29 mouse cellular contexts compared by ENCODE assay signal in the genomic region with DNA sequence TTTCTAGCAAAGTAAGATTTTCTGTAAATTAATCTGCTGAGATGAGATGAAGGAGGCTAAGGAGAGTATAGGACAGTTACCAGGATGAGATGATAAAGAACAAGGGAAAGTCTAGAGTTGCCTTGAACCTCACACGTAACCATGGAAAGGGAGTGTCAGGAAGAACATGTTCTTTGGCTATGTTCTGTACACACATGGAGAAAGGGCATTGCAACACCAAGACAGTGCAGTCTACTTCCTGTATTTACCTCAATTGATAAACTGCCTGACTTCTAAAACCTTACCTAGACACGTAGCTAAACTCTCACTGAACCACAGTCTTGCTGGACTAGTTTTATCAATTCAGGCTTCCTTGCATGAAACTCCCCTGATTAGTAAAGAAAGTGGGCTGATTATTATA.
DNase-seq lines count a peak whose midpoint lies in the region; ATAC-seq and TF ChIP-seq lines count a peak whose summit lies in the region.
"Had no signal": no experiment of that assay in that cellular context is flagged by ENCODE, and none has a peak within 500 bp of the region (broad histone marks: within the 10 kb centered on the region; RNA-seq: fewer than 3 reads in every experiment).

No protein-coding gene starts in this region.

- H3K27me3 ChIP-seq in lung, postnatal 0 days (replicated peaks; ENCODE audit: insufficient read depth, low read length), result no peaks in the 10 kb centered on the region
- no peaks in the 10 kb centered on the region for H3K27me3 ChIP-seq in stomach, embryonic 16.5 days (ENCODE audit: control insufficient read depth, insufficient read depth, low read length)
- no peaks in the 10 kb centered on the region for H3K27me3 ChIP-seq in midbrain, embryonic 14.5 days (ENCODE audit: control insufficient read depth, insufficient read depth, low read length)
- H3K27me3 ChIP-seq: CH12.LX; embryonic facial prominence, embryonic 13.5 days; embryonic facial prominence, embryonic 15.5 days; forebrain, embryonic 12.5 days had no signal

- DNase-seq in lung, postnatal 0 days (ENCODE audit: low spot score), result no peak
- no peak for DNase-seq in lung, postnatal 36 days
- no peak for DNase-seq in lung, postnatal 14 days
- no peak for DNase-seq in right cerebral cortex, postnatal 4 days
- no peak for DNase-seq in midbrain, embryonic 14.5 days
- DNase-seq: adrenal gland, adult 8-10 months; adrenal gland, postnatal 14 days; adrenal gland, postnatal 36 days; B cell, adult 2 months; cerebellum, adult 11 months; cerebellum, adult 18-20 months; cerebellum, adult 8-10 months; cerebellum, adult 9-11 months; cerebellum, postnatal 14 days; cerebellum, postnatal 36 days; embryo, embryonic 11 days had no signal

- no peaks in the 10 kb centered on the region for H3K4me1 ChIP-seq in lung, postnatal 0 days (ENCODE audit: insufficient read depth, low read depth, low read length)
- H3K4me1 ChIP-seq in stomach, embryonic 16.5 days (ENCODE audit: control insufficient read depth, insufficient read depth, low read length), result no peaks in the 10 kb centered on the region
- no peaks in the 10 kb centered on the region for H3K4me1 ChIP-seq in midbrain, embryonic 14.5 days (ENCODE audit: control insufficient read depth, insufficient read depth, low read length)
- H3K4me1 ChIP-seq: embryonic facial prominence, embryonic 13.5 days; embryonic facial prominence, embryonic 15.5 days; forebrain, embryonic 10.5 days; forebrain, embryonic 12.5 days had no signal

- H3K27ac ChIP-seq in lung, postnatal 0 days (ENCODE audit: low read length), result no peak overlapping the region
- H3K27ac ChIP-seq in stomach, embryonic 16.5 days (ENCODE audit: low read length), result no peak overlapping the region
- H3K27ac ChIP-seq in midbrain, embryonic 14.5 days (replicated peaks; ENCODE audit: low read depth, low read length), result no peak overlapping the region
- H3K27ac ChIP-seq: embryonic facial prominence, embryonic 13.5 days; embryonic facial prominence, embryonic 15.5 days; forebrain, embryonic 10.5 days; forebrain, embryonic 12.5 days had no signal

- H3K9ac ChIP-seq in lung, postnatal 0 days (replicated peaks; ENCODE audit: low read depth), result no peak overlapping the region
- no peak overlapping the region for H3K9ac ChIP-seq in stomach, embryonic 16.5 days (ENCODE audit: low read length)
- H3K9ac ChIP-seq in midbrain, embryonic 14.5 days (replicated peaks; ENCODE audit: low read length), result no peak overlapping the region
- H3K9ac ChIP-seq: embryonic facial prominence, embryonic 13.5 days; embryonic facial prominence, embryonic 15.5 days; forebrain, embryonic 12.5 days had no signal

- 53% methylated on average over 2 of the region's 2 CpGs for WGBS in lung, postnatal 0 days
- WGBS in stomach, embryonic 16.5 days, result 61% methylated on average over 2 of the region's 2 CpGs
- 85% methylated on average over 2 of the region's 2 CpGs for WGBS in midbrain, embryonic 14.5 days

- peak; percentile 38; the same call in 1 of the 2 replicates for TF ChIP-seq EP300 in lung, postnatal 0 days (IDR thresholded peaks at IDR 0.05)

- no peak for TF ChIP-seq CTCF in lung, postnatal 0 days (IDR thresholded peaks at IDR 0.05)

- H3K9me3 ChIP-seq in lung, postnatal 0 days (ENCODE audit: low read length), result no peaks in the 10 kb centered on the region
- no peaks in the 10 kb centered on the region for H3K9me3 ChIP-seq in stomach, embryonic 16.5 days (replicated peaks; ENCODE audit: control insufficient read depth, low read length)
- no peaks in the 10 kb centered on the region for H3K9me3 ChIP-seq in midbrain, embryonic 14.5 days (ENCODE audit: control insufficient read depth, low read length)
- H3K9me3 ChIP-seq: embryonic facial prominence, embryonic 13.5 days; embryonic facial prominence, embryonic 15.5 days; forebrain, embryonic 10.5 days; forebrain, embryonic 12.5 days; G1E had no signal

- no peak overlapping the region for H3K4me3 ChIP-seq in lung, postnatal 0 days (ENCODE audit: low read depth, low read length)
- H3K4me3 ChIP-seq in stomach, embryonic 16.5 days (replicated peaks; ENCODE audit: low read length), result no peak overlapping the region
- no peak overlapping the region for H3K4me3 ChIP-seq in midbrain, embryonic 14.5 days (replicated peaks; ENCODE audit: low read depth, low read length)
- H3K4me3 ChIP-seq: embryonic facial prominence, embryonic 13.5 days; embryonic facial prominence, embryonic 15.5 days; erythroblast, embryonic 14.5 days; forebrain, embryonic 10.5 days; forebrain, embryonic 12.5 days had no signal

- no peak overlapping the region for H3K4me2 ChIP-seq in lung, postnatal 0 days (replicated peaks; ENCODE audit: low read depth, low read length)
- H3K4me2 ChIP-seq in stomach, embryonic 16.5 days (ENCODE audit: low read depth, low read length), result no peak overlapping the region
- H3K4me2 ChIP-seq in midbrain, embryonic 14.5 days (ENCODE audit: low read length), result no peak overlapping the region
- H3K4me2 ChIP-seq: embryonic facial prominence, embryonic 13.5 days; embryonic facial prominence, embryonic 15.5 days; forebrain, embryonic 12.5 days had no signal

- no peak for ATAC-seq in lung, postnatal 0 days
- peak; percentile 81 for ATAC-seq in megakaryocyte, adult 5-6 weeks (ENCODE audit: poor library complexity, severe bottlenecking)
- peak; percentile 56; the same call in 1 of the 2 replicates for ATAC-seq in stomach, embryonic 16.5 days (ENCODE audit: insufficient read depth, low FRiP score)
- ATAC-seq in midbrain, embryonic 14.5 days (ENCODE audit: low FRiP score, low TSS enrichment), result no peak
- ATAC-seq: activated CD4-positive, CD25-positive, alpha-beta regulatory T cell, adult 4 months; CD4-positive, CD25-positive, alpha-beta regulatory T cell, adult 4 months; forebrain, embryonic 14.5 days; Patski had no signal

- H3K36me3 ChIP-seq in lung, postnatal 0 days (ENCODE audit: insufficient read depth, low read length), result no peaks in the 10 kb centered on the region
- H3K36me3 ChIP-seq in stomach, embryonic 16.5 days (ENCODE audit: control insufficient read depth, insufficient read depth, low read length), result no peaks in the 10 kb centered on the region
- no peaks in the 10 kb centered on the region for H3K36me3 ChIP-seq in midbrain, embryonic 14.5 days (ENCODE audit: control insufficient read depth, insufficient read depth, low read length)
- H3K36me3 ChIP-seq: embryonic facial prominence, embryonic 13.5 days; embryonic facial prominence, embryonic 15.5 days; forebrain, embryonic 10.5 days; forebrain, embryonic 12.5 days; G1E had no signal

Comparison
In these comparisons a context has a peak if more than half of its experiments do, and no peak if none do; other contexts are left out.
1. ATAC-seq: peak in megakaryocyte, adult 5-6 weeks (single experiment) and stomach, embryonic 16.5 days (single experiment); none in lung, postnatal 0 days (single experiment) and midbrain, embryonic 14.5 days (single experiment).